Mouse (Mus musculus) intestine, embryonic 16.5 days (tissue): ENCODE measurements at regions not wholly inside any gene's neighbourhood (a gene's known extent, or its start where the extent isn't known, plus 50 kb on each side); places are given as distances from the start of the nearest gene placed in this dataset.

Experiments used
- ATAC-seq: fragments of 200-750 bp; cut with Nextera tagmentation; 2 replicates; pipeline ENCODE4 v1.8.0; 2017; ENCODE audit warnings: moderate TSS enrichment, moderate library complexity
- H3K27ac ChIP-seq: fragments of 300-500 bp; sonication (generic); 2 replicates; pipeline ENCODE4 v1.5.1; 2014; ENCODE audit warnings: mild to moderate bottlenecking, low read length
- H3K27me3 ChIP-seq: fragments of 300-500 bp; sonication (generic); replicated peaks from 2 replicates; pipeline ENCODE4 v1.6.1; 2014; ENCODE audit warnings: low read length, control low read depth, mixed read lengths; ENCODE audit not compliant: control insufficient read depth, insufficient read depth
- H3K36me3 ChIP-seq: fragments of 300-500 bp; sonication (generic); 2 replicates; pipeline ENCODE4 v1.6.1; 2014; ENCODE audit warnings: low read length, control low read depth; ENCODE audit not compliant: control insufficient read depth, insufficient read depth
- H3K4me1 ChIP-seq: fragments of 300-500 bp; sonication (generic); 2 replicates; pipeline ENCODE4 v1.6.1; 2014; ENCODE audit warnings: low read length, control low read depth, mixed read lengths; ENCODE audit not compliant: control insufficient read depth, insufficient read depth
- H3K4me2 ChIP-seq: fragments of 300-500 bp; sonication (generic); 2 replicates; pipeline ENCODE4 v1.6.1; 2014; ENCODE audit warnings: low read depth, low read length, control low read depth
- H3K4me3 ChIP-seq: fragments of 300-500 bp; sonication (generic); 2 replicates; pipeline ENCODE4 v1.5.1; 2014; ENCODE audit warnings: mild to moderate bottlenecking, low read length
- H3K9ac ChIP-seq: fragments of 300-500 bp; sonication (generic); 2 replicates; pipeline ENCODE4 v1.6.1; 2014; ENCODE audit warnings: low read depth, low read length
- H3K9me3 ChIP-seq: fragments of 300-500 bp; sonication (generic); 2 replicates; pipeline ENCODE4 v1.6.1; 2016; ENCODE audit warnings: low read length, control low read depth; ENCODE audit not compliant: control insufficient read depth
- WGBS: fragments of 180-500 bp; shearing (Covaris S2); extraction: QIAGEN DNeasy Blood & Tissue Kit; methylation state at CpG from one replicate; pipeline ENCODE4 v1.1.7; 2014; 5-methylcytosine and 5-hydroxymethylcytosine counted together

- Histone ChIP-seq H3K4me2 (no peak overlapping the region), H3K4me1 (no peaks in the 10 kb centered on the region), H3K27me3 (no peaks in the 10 kb centered on the region), H3K36me3 (no peaks in the 10 kb centered on the region), H3K9ac (no peak overlapping the region), H3K27ac (no peak overlapping the region), H3K9me3 (no peaks in the 10 kb centered on the region), H3K4me3 (no peak overlapping the region)
- 92% methylated on average over 6 of the region's 6 CpGs for WGBS
- no peak for ATAC-seq
These were observed 66.3 kb upstream of the Plcl2 start for GRCm38 (mm10) chr17:50442905-50443304.

GRCm38 (mm10) chr17:50443376-50444022, 65.7 kb upstream of the Plcl2 start:
- Histone ChIP-seq H3K4me3 (no peak overlapping the region), H3K27ac (no peak overlapping the region), H3K27me3 (no peaks in the 10 kb centered on the region), H3K9me3 (no peaks in the 10 kb centered on the region), H3K9ac (no peak overlapping the region), H3K4me2 (no peak overlapping the region), H3K36me3 (no peaks in the 10 kb centered on the region), H3K4me1 (no peaks in the 10 kb centered on the region)
- WGBS: 69% methylated on average over 6 of the region's 6 CpGs
- ATAC-seq: peak; percentile 27; the same call in 1 of the 2 replicates

- no peaks in the 10 kb centered on the region for H3K36me3 ChIP-seq
- H3K9me3 ChIP-seq: no peaks in the 10 kb centered on the region
- peak; percentile 75 for ATAC-seq
- H3K4me2 ChIP-seq: no peak overlapping the region
- 37% methylated on average over 1 of the region's 1 CpGs for WGBS
- no peak overlapping the region for H3K9ac ChIP-seq
- H3K27ac ChIP-seq: no peak overlapping the region
- no peaks in the 10 kb centered on the region for H3K4me1 ChIP-seq
- H3K27me3 ChIP-seq: no peaks in the 10 kb centered on the region
- H3K4me3 ChIP-seq: no peak overlapping the region
These were observed 65.2 kb upstream of the Plcl2 start for GRCm38 (mm10) chr17:50444023-50444389.

GRCm38 (mm10) chr17:50448693-50449092, 60.5 kb upstream of the Plcl2 start:
- no peak overlapping the region for H3K4me2 ChIP-seq
- H3K27ac ChIP-seq: no peak overlapping the region
- H3K4me1 ChIP-seq: no peaks in the 10 kb centered on the region
- no peak overlapping the region for H3K9ac ChIP-seq
- H3K27me3 ChIP-seq: no peaks in the 10 kb centered on the region
- 63% methylated on average over 6 of the region's 6 CpGs for WGBS
- no peaks in the 10 kb centered on the region for H3K36me3 ChIP-seq
- no peaks in the 10 kb centered on the region for H3K9me3 ChIP-seq
- no peak for ATAC-seq
- no peak overlapping the region for H3K4me3 ChIP-seq

- 78% methylated on average over 3 of the region's 3 CpGs for WGBS
- Histone ChIP-seq H3K27me3 (no peaks in the 10 kb centered on the region), H3K27ac (no peak overlapping the region), H3K4me3 (no peak overlapping the region), H3K4me2 (no peak overlapping the region), H3K4me1 (no peaks in the 10 kb centered on the region), H3K9ac (no peak overlapping the region), H3K9me3 (no peaks in the 10 kb centered on the region), H3K36me3 (no peaks in the 10 kb centered on the region)
- no peak for ATAC-seq
These were observed 57.6 kb upstream of the Plcl2 start for GRCm38 (mm10) chr17:50451606-50452005.

GRCm38 (mm10) chr17:50453524-50453923, 55.7 kb upstream of the Plcl2 start:
- H3K9me3 ChIP-seq: no peaks in the 10 kb centered on the region
- no peak overlapping the region for H3K4me3 ChIP-seq
- peak; percentile 24 for ATAC-seq
- no peaks in the 10 kb centered on the region for H3K27me3 ChIP-seq
- H3K4me2 ChIP-seq: no peak overlapping the region
- H3K27ac ChIP-seq: no peak overlapping the region
- H3K36me3 ChIP-seq: no peaks in the 10 kb centered on the region
- H3K9ac ChIP-seq: no peak overlapping the region
- H3K4me1 ChIP-seq: no peaks in the 10 kb centered on the region

GRCm38 (mm10) chr17:50453956-50454355, 55.2 kb upstream of the Plcl2 start:
- ATAC-seq: peak; percentile 32
- Histone ChIP-seq H3K9me3 (no peaks in the 10 kb centered on the region), H3K27ac (no peak overlapping the region), H3K4me3 (no peak overlapping the region), H3K4me1 (no peaks in the 10 kb centered on the region), H3K27me3 (no peaks in the 10 kb centered on the region), H3K36me3 (no peaks in the 10 kb centered on the region), H3K4me2 (no peak overlapping the region), H3K9ac (no peak overlapping the region)
- WGBS: 59% methylated on average over 5 of the region's 5 CpGs

GRCm38 (mm10) chr17:50454917-50455316, 54.3 kb upstream of the Plcl2 start:
- Histone ChIP-seq H3K27me3 (no peaks in the 10 kb centered on the region), H3K36me3 (no peaks in the 10 kb centered on the region), H3K9ac (no peak overlapping the region), H3K4me1 (no peaks in the 10 kb centered on the region), H3K9me3 (no peaks in the 10 kb centered on the region), H3K4me3 (no peak overlapping the region), H3K4me2 (no peak overlapping the region), H3K27ac (no peak overlapping the region)
- ATAC-seq: no peak
- WGBS: 81% methylated on average over 5 of the region's 5 CpGs

- Histone ChIP-seq H3K27me3 (no peaks in the 10 kb centered on the region), H3K9ac (no peak overlapping the region), H3K4me1 (no peaks in the 10 kb centered on the region), H3K4me2 (no peak overlapping the region), H3K36me3 (no peaks in the 10 kb centered on the region), H3K27ac (no peak overlapping the region), H3K4me3 (no peak overlapping the region), H3K9me3 (no peaks in the 10 kb centered on the region)
- no peak for ATAC-seq
- WGBS: 90% methylated on average over 10 of the region's 10 CpGs
These were observed 53.5 kb upstream of the Plcl2 start for GRCm38 (mm10) chr17:50455719-50456118.

GRCm38 (mm10) chr17:50457053-50457697, 52.0 kb upstream of the Plcl2 start:
- Histone ChIP-seq H3K9me3 (no peaks in the 10 kb centered on the region), H3K4me1 (no peaks in the 10 kb centered on the region), H3K4me3 (no peak overlapping the region), H3K27me3 (no peaks in the 10 kb centered on the region), H3K27ac (no peak overlapping the region), H3K9ac (no peak overlapping the region), H3K36me3 (no peaks in the 10 kb centered on the region), H3K4me2 (no peak overlapping the region)
- peak; percentile 81 for ATAC-seq
- 60% methylated on average over 6 of the region's 6 CpGs for WGBS
